Mouse (Mus musculus): ENCODE measurements at regions not wholly inside any gene's neighbourhood (a gene's known extent, or its start where the extent isn't known, plus 50 kb on each side); places are given as distances from the start of the nearest gene placed in this dataset.

DNA sequence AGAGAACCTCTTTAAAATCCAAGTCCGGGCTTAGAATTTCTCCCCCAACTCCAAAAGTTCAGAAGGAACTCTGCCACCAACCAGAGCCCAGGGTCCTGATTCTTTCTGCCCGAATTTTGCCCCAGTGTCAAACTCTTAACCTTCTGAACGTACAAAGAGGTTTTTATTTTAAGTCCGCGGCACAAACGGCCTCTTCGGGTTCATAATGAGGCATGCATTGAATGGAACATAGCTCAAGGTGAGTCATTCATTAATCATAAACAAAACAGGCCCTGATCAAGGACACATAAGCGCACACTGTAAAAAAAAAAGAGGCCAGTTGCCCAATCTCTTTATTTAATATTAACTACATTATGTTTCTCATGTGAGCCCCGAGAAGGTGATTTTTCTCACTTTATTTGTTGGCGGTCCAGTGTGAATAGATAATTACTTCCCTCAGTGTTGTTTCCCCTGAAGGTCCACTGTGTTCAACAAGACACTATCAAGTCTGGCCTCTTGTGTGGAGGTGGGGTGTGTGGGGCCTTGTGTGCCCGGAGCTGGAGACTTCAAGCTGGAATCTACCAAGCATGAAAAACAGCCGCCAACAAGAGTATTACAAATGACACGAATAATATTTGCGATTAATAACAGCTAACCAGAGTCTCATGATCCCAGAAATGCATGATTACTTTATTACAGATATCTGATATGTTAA, 241.1 kb upstream of the Sall1 start:
- TF ChIP-seq CTCF (IDR thresholded peaks at IDR 0.05; ENCODE audit: borderline replicate concordance, insufficient read depth, low read length) (no peak), POLR2A (IDR thresholded peaks at IDR 0.05; ENCODE audit: low read depth, low read length) (no peak)
